Mouse (Mus musculus): ENCODE measurements around the gene Fbn1. TPM values are rescaled to one million over a fixed set of nuclear protein-coding genes. Genes with fewer than 3 reads are reported as not detected.
"Not testable (repeated sequence)": the region's sequence is repeated elsewhere in the genome, so short reads cannot be mapped to it uniquely, and the experiment has no call there.

Gene Fbn1
- polyA plus RNA-seq, 1 experiment from 2014 or later = 28.5 TPM

- H3K4me3 ChIP-seq (ENCODE audit: low read depth, low read length) = no peak overlapping the region
- 83% methylated on average over 3 of the region's 3 CpGs for WGBS (ENCODE audit: insufficient replicate concordance)
- ATAC-seq (replicated peaks; ENCODE audit: insufficient number of reproducible peaks, low FRiP score, low TSS enrichment) = no peak
- H3K9ac ChIP-seq (ENCODE audit: low read depth, low read length) = no peak overlapping the region
- no peaks in the 10 kb centered on the region for H3K27me3 ChIP-seq (ENCODE audit: control insufficient read depth, insufficient read depth, low read length)
- H3K27ac ChIP-seq (ENCODE audit: low read depth, low read length) = no peak overlapping the region
- H3K4me2 ChIP-seq = no peak overlapping the region
- no peaks in the 10 kb centered on the region for H3K36me3 ChIP-seq (ENCODE audit: control insufficient read depth, insufficient read depth, low read length)
- no peaks in the 10 kb centered on the region for H3K4me1 ChIP-seq (ENCODE audit: control insufficient read depth, insufficient read depth, low read length)
- no peaks in the 10 kb centered on the region for H3K9me3 ChIP-seq (replicated peaks; ENCODE audit: control insufficient read depth, low read length)
Observed at GRCm38 (mm10) chr2:125295526-125295925, 212.3 kb downstream of the Fbn1 start.

DNA sequence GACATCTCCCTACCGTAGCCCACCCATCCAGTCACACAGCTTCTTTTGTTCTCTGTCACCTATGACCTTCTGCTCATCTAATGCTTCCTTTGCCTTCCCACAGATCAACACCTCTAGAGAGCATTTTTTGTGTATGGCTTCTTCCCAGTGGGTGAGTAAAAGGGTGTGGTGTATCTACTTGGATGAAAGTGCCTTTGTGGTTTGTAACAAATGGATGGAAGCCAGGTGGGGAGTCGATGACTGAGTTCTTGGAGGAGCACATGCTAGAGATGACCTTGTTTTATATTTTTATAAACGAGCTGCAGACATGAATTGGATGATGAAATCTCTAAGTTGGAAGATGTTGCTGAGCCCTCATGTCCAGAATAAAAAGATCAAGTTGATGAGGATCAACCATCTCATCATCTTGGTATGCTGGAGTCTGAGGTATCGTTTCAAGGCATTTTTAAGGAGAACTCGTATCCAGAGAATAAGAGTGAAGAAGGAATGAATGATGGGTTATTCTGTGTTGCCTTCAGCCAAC lies 213.8 kb downstream of the Fbn1 start:
- no peak for ATAC-seq (replicated peaks; ENCODE audit: insufficient number of reproducible peaks, low FRiP score, low TSS enrichment)
- WGBS (ENCODE audit: insufficient replicate concordance) = 79% methylated on average over 5 of the region's 5 CpGs

GRCm38 (mm10) chr2:125292616-125293015 lies 215.2 kb downstream of the Fbn1 start:
- Histone ChIP-seq H3K4me1 (ENCODE audit: control insufficient read depth, insufficient read depth, low read length) (no peaks in the 10 kb centered on the region), H3K27ac (ENCODE audit: low read depth, low read length) (no peak overlapping the region), H3K9me3 (replicated peaks; ENCODE audit: control insufficient read depth, low read length) (no peaks in the 10 kb centered on the region), H3K9ac (ENCODE audit: low read depth, low read length) (no peak overlapping the region), H3K27me3 (ENCODE audit: control insufficient read depth, insufficient read depth, low read length) (no peaks in the 10 kb centered on the region), H3K36me3 (ENCODE audit: control insufficient read depth, insufficient read depth, low read length) (no peaks in the 10 kb centered on the region), H3K4me3 (ENCODE audit: low read depth, low read length) (no peak overlapping the region), H3K4me2 (no peak overlapping the region)
- no peak for ATAC-seq (replicated peaks; ENCODE audit: insufficient number of reproducible peaks, low FRiP score, low TSS enrichment)
- WGBS (ENCODE audit: insufficient replicate concordance) = 41% methylated on average over 7 of the region's 7 CpGs

More for the DNA sequence above, 213.8 kb downstream of the Fbn1 start:
- H3K4me1 ChIP-seq (ENCODE audit: control insufficient read depth, insufficient read depth, low read length) = no peaks in the 10 kb centered on the region
- H3K4me2 ChIP-seq = no peak overlapping the region
- H3K9ac ChIP-seq (ENCODE audit: low read depth, low read length) = no peak overlapping the region
- no peak overlapping the region for H3K27ac ChIP-seq (ENCODE audit: low read depth, low read length)
- H3K27me3 ChIP-seq (ENCODE audit: control insufficient read depth, insufficient read depth, low read length) = no peaks in the 10 kb centered on the region
- no peak overlapping the region for H3K4me3 ChIP-seq (ENCODE audit: low read depth, low read length)
- H3K36me3 ChIP-seq (ENCODE audit: control insufficient read depth, insufficient read depth, low read length) = no peaks in the 10 kb centered on the region
- no peaks in the 10 kb centered on the region for H3K9me3 ChIP-seq (replicated peaks; ENCODE audit: control insufficient read depth, low read length)

GRCm38 (mm10) chr2:125291101-125291500 lies 216.7 kb downstream of the Fbn1 start:
- no peaks in the 10 kb centered on the region for H3K27me3 ChIP-seq (ENCODE audit: control insufficient read depth, insufficient read depth, low read length)
- no peak overlapping the region for H3K4me2 ChIP-seq
- no peak overlapping the region for H3K27ac ChIP-seq (ENCODE audit: low read depth, low read length)
- 63% methylated on average over 1 of the region's 1 CpGs for WGBS (ENCODE audit: insufficient replicate concordance)
- ATAC-seq (replicated peaks; ENCODE audit: insufficient number of reproducible peaks, low FRiP score, low TSS enrichment) = no peak
- no peaks in the 10 kb centered on the region for H3K36me3 ChIP-seq (ENCODE audit: control insufficient read depth, insufficient read depth, low read length)
- no peaks in the 10 kb centered on the region for H3K4me1 ChIP-seq (ENCODE audit: control insufficient read depth, insufficient read depth, low read length)
- no peaks in the 10 kb centered on the region for H3K9me3 ChIP-seq (replicated peaks; ENCODE audit: control insufficient read depth, low read length)
- no peak overlapping the region for H3K9ac ChIP-seq (ENCODE audit: low read depth, low read length)
- H3K4me3 ChIP-seq (ENCODE audit: low read depth, low read length) = no peak overlapping the region

DNA sequence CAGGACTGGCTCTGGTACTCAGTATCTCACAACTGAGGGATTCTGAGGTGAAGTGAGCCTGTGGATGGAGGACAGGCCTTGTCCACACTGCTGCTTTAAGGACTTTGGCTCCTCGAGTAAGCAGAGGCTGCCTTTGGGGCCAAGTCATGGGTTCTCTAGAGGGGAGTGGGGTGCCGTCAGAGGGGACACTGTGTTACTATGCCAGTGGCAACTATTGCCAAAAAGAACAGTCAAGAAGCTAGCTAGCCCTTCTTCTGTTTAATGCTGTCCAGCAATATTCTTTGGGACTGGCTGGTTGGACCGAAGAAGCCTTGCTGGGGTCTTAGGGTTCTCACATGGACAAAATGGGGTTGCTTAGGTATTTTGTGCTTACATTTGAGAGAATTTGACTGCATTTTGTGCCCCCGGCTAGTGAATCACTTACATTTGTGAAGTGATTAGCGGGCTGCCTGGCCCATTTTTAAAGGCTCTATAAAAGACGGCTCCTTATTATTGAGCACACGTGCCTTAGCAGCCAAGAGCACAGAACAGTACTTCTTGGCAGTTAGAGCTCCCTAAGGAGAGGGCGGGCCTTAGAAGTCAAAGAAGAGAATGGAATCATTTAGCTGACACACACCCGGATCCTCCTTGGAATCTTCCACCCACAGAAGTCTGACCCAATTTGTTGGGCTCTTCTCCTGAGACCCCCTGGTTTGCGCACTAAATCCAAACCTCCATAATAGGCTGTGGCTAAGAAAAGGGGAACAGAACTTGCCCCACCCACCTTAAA lies 217.4 kb downstream of the Fbn1 start:
- no peaks in the 10 kb centered on the region for H3K27me3 ChIP-seq (ENCODE audit: control insufficient read depth, insufficient read depth, low read length)
- H3K4me3 ChIP-seq (ENCODE audit: low read depth, low read length) = no peak overlapping the region
- no peak overlapping the region for H3K27ac ChIP-seq (ENCODE audit: low read depth, low read length)
- H3K9ac ChIP-seq (ENCODE audit: low read depth, low read length) = no peak overlapping the region
- no peaks in the 10 kb centered on the region for H3K36me3 ChIP-seq (ENCODE audit: control insufficient read depth, insufficient read depth, low read length)
- no peaks in the 10 kb centered on the region for H3K9me3 ChIP-seq (replicated peaks; ENCODE audit: control insufficient read depth, low read length)
- WGBS (ENCODE audit: insufficient replicate concordance) = 82% methylated on average over 10 of the region's 10 CpGs
- H3K4me2 ChIP-seq = no peak overlapping the region
- no peaks in the 10 kb centered on the region for H3K4me1 ChIP-seq (ENCODE audit: control insufficient read depth, insufficient read depth, low read length)
- no peak for ATAC-seq (replicated peaks; ENCODE audit: insufficient number of reproducible peaks, low FRiP score, low TSS enrichment)

DNA sequence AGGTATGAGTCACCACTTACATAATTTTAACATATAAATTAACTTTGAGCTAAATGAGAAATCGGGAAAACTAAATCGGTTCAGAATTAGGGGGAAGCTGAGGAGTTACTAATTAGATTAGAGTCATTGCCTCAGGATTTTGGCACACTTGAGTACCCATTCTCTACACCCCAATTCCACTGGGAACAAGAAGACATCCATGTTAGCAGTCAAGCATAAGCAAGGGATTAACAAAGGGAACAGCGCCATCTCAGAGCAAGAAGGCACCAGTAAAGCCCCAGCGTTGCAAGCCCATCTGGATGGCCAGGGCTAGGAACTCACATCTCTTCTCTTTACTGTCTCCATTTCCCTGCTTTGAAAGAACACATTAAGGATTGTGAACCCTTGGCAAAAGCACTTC lies 222.0 kb downstream of the Fbn1 start:
- 79% methylated on average over 4 of the region's 4 CpGs for WGBS (ENCODE audit: insufficient replicate concordance)
- Histone ChIP-seq H3K4me1 (ENCODE audit: control insufficient read depth, insufficient read depth, low read length) (no peaks in the 10 kb centered on the region; the same call in 1 of the 2 replicates), H3K9me3 (replicated peaks; ENCODE audit: control insufficient read depth, low read length) (no peaks in the 10 kb centered on the region), H3K27me3 (ENCODE audit: control insufficient read depth, insufficient read depth, low read length) (no peaks in the 10 kb centered on the region), H3K9ac (ENCODE audit: low read depth, low read length) (no peak overlapping the region), H3K4me2 (no peak overlapping the region), H3K36me3 (ENCODE audit: control insufficient read depth, insufficient read depth, low read length) (no peaks in the 10 kb centered on the region), H3K27ac (ENCODE audit: low read depth, low read length) (no peak overlapping the region), H3K4me3 (ENCODE audit: low read depth, low read length) (no peak overlapping the region)
- no peak for ATAC-seq (replicated peaks; ENCODE audit: insufficient number of reproducible peaks, low FRiP score, low TSS enrichment)

DNA sequence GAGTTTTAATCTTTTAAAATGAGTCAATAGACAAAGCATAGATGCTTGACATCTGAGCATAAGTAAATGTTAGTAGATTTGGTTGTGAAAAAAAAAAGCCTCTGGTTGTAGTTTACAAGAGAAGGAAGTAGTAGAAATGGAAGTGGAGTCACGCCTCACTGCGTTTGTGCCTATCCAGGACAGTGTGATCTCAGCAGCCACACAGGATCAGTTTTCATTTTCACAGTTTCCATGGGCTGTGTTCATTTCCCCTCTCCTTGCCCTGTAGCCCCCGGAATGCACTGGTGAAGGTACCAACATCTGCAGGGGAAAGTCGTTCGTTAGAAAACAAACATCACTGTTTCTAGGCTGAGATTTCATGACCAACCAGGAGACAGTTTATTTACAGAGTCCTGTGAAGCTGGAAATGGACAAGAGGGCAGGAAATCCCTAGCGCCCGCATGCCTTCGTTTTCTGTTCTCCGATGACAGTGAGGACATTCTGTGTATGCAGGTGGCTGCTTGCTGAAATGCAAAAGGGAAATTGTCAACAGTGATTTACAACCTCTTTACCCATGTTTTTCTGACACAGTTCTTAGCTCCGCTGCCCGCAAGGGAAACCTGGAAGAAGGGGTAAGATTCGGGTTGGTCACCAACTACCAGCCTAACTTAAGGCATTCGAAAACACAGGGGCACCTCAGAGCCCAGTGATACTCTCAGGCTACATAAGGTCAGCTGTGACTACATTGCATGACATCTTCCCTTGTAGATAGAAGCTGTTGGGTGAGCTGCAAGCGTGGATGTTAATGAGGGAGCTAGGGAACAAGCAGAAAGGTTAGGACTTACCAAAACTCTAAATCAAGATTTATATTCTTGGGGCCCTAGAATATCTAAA lies 225.2 kb downstream of the Fbn1 start:
- H3K36me3 ChIP-seq (ENCODE audit: control insufficient read depth, insufficient read depth, low read length) = no peaks in the 10 kb centered on the region
- no peaks in the 10 kb centered on the region; the same call in 1 of the 2 replicates for H3K4me1 ChIP-seq (ENCODE audit: control insufficient read depth, insufficient read depth, low read length)
- H3K9me3 ChIP-seq (replicated peaks; ENCODE audit: control insufficient read depth, low read length) = no peaks in the 10 kb centered on the region
- H3K4me2 ChIP-seq = no peak overlapping the region
- no peak overlapping the region for H3K4me3 ChIP-seq (ENCODE audit: low read depth, low read length)
- H3K27me3 ChIP-seq (ENCODE audit: control insufficient read depth, insufficient read depth, low read length) = no peaks in the 10 kb centered on the region
- no peak overlapping the region for H3K27ac ChIP-seq (ENCODE audit: low read depth, low read length)
- WGBS (ENCODE audit: insufficient replicate concordance) = 53% methylated on average over 14 of the region's 14 CpGs
- ATAC-seq (replicated peaks; ENCODE audit: insufficient number of reproducible peaks, low FRiP score, low TSS enrichment) = no peak
- no peak overlapping the region for H3K9ac ChIP-seq (ENCODE audit: low read depth, low read length)

DNA sequence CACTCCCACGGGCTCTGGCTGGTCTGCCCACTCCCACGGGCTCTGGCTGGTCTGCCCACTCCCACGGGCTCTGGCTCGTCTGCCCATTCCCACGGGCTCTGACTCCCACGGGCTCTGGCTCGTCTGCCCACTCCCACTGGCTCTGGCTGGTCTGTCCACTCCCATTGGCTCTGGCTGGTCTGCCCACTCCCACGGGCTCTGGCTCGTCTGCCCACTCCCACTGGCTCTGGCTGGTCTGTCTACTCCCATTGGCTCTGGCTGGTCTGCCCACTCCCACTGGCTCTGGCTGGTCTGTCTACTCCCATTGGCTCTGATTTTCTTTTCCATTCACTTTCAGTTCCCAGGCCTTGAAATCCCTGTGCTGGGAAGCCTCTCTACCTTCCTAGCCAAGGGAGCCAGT lies 227.8 kb downstream of the Fbn1 start:
- WGBS (ENCODE audit: insufficient replicate concordance) = 75% methylated on average over 9 of the region's 9 CpGs
- H3K9me3 ChIP-seq (replicated peaks; ENCODE audit: control insufficient read depth, low read length); H3K36me3 ChIP-seq (ENCODE audit: control insufficient read depth, insufficient read depth, low read length); H3K27ac ChIP-seq (ENCODE audit: low read depth, low read length); H3K27me3 ChIP-seq (ENCODE audit: control insufficient read depth, insufficient read depth, low read length); H3K4me3 ChIP-seq (ENCODE audit: low read depth, low read length); H3K4me1 ChIP-seq (ENCODE audit: control insufficient read depth, insufficient read depth, low read length); H3K9ac ChIP-seq (ENCODE audit: low read depth, low read length); H3K4me2 ChIP-seq; ATAC-seq (replicated peaks; ENCODE audit: insufficient number of reproducible peaks, low FRiP score, low TSS enrichment): not testable (repeated sequence)

Data from heart, embryonic 11.5 days (tissue).